Mouse (Mus musculus): ENCODE measurements around the gene Ptprcap. TPM values are rescaled to one million over a fixed set of nuclear protein-coding genes. Genes with fewer than 3 reads are reported as not detected.

Gene Ptprcap
- polyA plus RNA-seq, 1 experiment: 5.6 TPM

GRCm38 (mm10) chr19:4166678-4167476 is 13.5 kb downstream of the Ptprcap start:
- Histone ChIP-seq H3K4me1 (ENCODE audit: control insufficient read depth) (peaks cover 69% of the 10 kb centered on the region), H3K4me3 (replicated peaks) (no peak overlapping the region), H3K9me3 (ENCODE audit: control insufficient read depth, low read length) (no peaks in the 10 kb centered on the region; the same call in 1 of the 2 replicates), H3K36me3 (ENCODE audit: control insufficient read depth) (peaks cover 4% of the 10 kb centered on the region), H3K27me3 (ENCODE audit: control insufficient read depth) (peaks cover 6% of the 10 kb centered on the region)
- no peak for TF ChIP-seq TAL1 (IDR thresholded peaks at IDR 0.05; ENCODE audit: low read length)
- TF ChIP-seq GATA1 (IDR thresholded peaks at IDR 0.05; ENCODE audit: low read length): no peak

- Histone ChIP-seq H3K27me3 (ENCODE audit: control insufficient read depth) (peaks cover 6% of the 10 kb centered on the region), H3K36me3 (ENCODE audit: control insufficient read depth) (no peaks in the 10 kb centered on the region), H3K4me1 (ENCODE audit: control insufficient read depth) (peaks cover 53% of the 10 kb centered on the region), H3K9me3 (ENCODE audit: control insufficient read depth, low read length) (no peaks in the 10 kb centered on the region; the same call in 1 of the 2 replicates), H3K4me3 (replicated peaks) (peak overlapping the region; percentile 77)
- TF ChIP-seq GATA1 (IDR thresholded peaks at IDR 0.05; ENCODE audit: low read length) (no peak), TAL1 (IDR thresholded peaks at IDR 0.05; ENCODE audit: low read length) (no peak)
Observed at GRCm38 (mm10) chr19:4169378-4169784, 16.0 kb downstream of the Ptprcap start.

GRCm38 (mm10) chr19:4169810-4170209 is 16.4 kb downstream of the Ptprcap start:
- Histone ChIP-seq H3K9me3 (ENCODE audit: control insufficient read depth, low read length) (no peaks in the 10 kb centered on the region; the same call in 1 of the 2 replicates), H3K36me3 (ENCODE audit: control insufficient read depth) (no peaks in the 10 kb centered on the region), H3K4me1 (ENCODE audit: control insufficient read depth) (peaks cover 51% of the 10 kb centered on the region), H3K4me3 (replicated peaks) (peak overlapping the region; percentile 77), H3K27me3 (ENCODE audit: control insufficient read depth) (peaks cover 10% of the 10 kb centered on the region)
- no peak for TF ChIP-seq TAL1 (IDR thresholded peaks at IDR 0.05; ENCODE audit: low read length)
- TF ChIP-seq GATA1 (IDR thresholded peaks at IDR 0.05; ENCODE audit: low read length): no peak

GRCm38 (mm10) chr19:4170723-4171392 is 17.5 kb downstream of the Ptprcap start:
- no peak for TF ChIP-seq GATA1 (IDR thresholded peaks at IDR 0.05; ENCODE audit: low read length)
- no peak for TF ChIP-seq TAL1 (IDR thresholded peaks at IDR 0.05; ENCODE audit: low read length)
- H3K4me3 ChIP-seq (replicated peaks): no peak overlapping the region
- no peaks in the 10 kb centered on the region for H3K36me3 ChIP-seq (ENCODE audit: control insufficient read depth)
- peaks cover 55% of the 10 kb centered on the region for H3K4me1 ChIP-seq (ENCODE audit: control insufficient read depth)
- no peaks in the 10 kb centered on the region; the same call in 1 of the 2 replicates for H3K9me3 ChIP-seq (ENCODE audit: control insufficient read depth, low read length)
- peaks cover 19% of the 10 kb centered on the region for H3K27me3 ChIP-seq (ENCODE audit: control insufficient read depth)

- Histone ChIP-seq H3K36me3 (ENCODE audit: control insufficient read depth) (no peaks in the 10 kb centered on the region), H3K4me1 (ENCODE audit: control insufficient read depth) (peaks cover 52% of the 10 kb centered on the region), H3K9me3 (ENCODE audit: control insufficient read depth, low read length) (no peaks in the 10 kb centered on the region; the same call in 1 of the 2 replicates), H3K27me3 (ENCODE audit: control insufficient read depth) (peaks cover 23% of the 10 kb centered on the region), H3K4me3 (replicated peaks) (no peak overlapping the region)
- TF ChIP-seq TAL1 (IDR thresholded peaks at IDR 0.05; ENCODE audit: low read length) (no peak), GATA1 (IDR thresholded peaks at IDR 0.05; ENCODE audit: low read length) (no peak)
Observed at GRCm38 (mm10) chr19:4171393-4172290, 18.2 kb downstream of the Ptprcap start.

GRCm38 (mm10) chr19:4172925-4173324 is 19.5 kb downstream of the Ptprcap start:
- H3K4me3 ChIP-seq (replicated peaks): no peak overlapping the region
- TF ChIP-seq GATA1 (IDR thresholded peaks at IDR 0.05; ENCODE audit: low read length) (no peak), TAL1 (IDR thresholded peaks at IDR 0.05; ENCODE audit: low read length) (no peak)
- peaks cover 29% of the 10 kb centered on the region for H3K27me3 ChIP-seq (ENCODE audit: control insufficient read depth)
- peaks cover 44% of the 10 kb centered on the region for H3K4me1 ChIP-seq (ENCODE audit: control insufficient read depth)
- H3K9me3 ChIP-seq (ENCODE audit: control insufficient read depth, low read length): no peaks in the 10 kb centered on the region; the same call in 1 of the 2 replicates
- H3K36me3 ChIP-seq (ENCODE audit: control insufficient read depth): no peaks in the 10 kb centered on the region

- H3K4me3 ChIP-seq (replicated peaks): no peak within 1 kb of the TSS
- H3K9me3 ChIP-seq (ENCODE audit: control insufficient read depth, low read length): no peaks in the 10 kb centered on the region
- H3K36me3 ChIP-seq (ENCODE audit: control insufficient read depth): no peaks in the 10 kb centered on the region
- peaks cover 31% of the 10 kb centered on the region for H3K27me3 ChIP-seq (ENCODE audit: control insufficient read depth)
- no peak for TF ChIP-seq TAL1 (IDR thresholded peaks at IDR 0.05; ENCODE audit: low read length)
- TF ChIP-seq GATA1 (IDR thresholded peaks at IDR 0.05; ENCODE audit: low read length): no peak
- H3K4me1 ChIP-seq (ENCODE audit: control insufficient read depth): peaks cover 29% of the 10 kb centered on the region
Observed at GRCm38 (mm10) chr19:4175368-4175947, 22.1 kb downstream of the Ptprcap start, which contains the start of gene Carns1. Gene Carns1 (minus strand): TSS chr19:4175479.

GRCm38 (mm10) chr19:4180411-4180810 is 27.0 kb downstream of the Ptprcap start:
- no peaks in the 10 kb centered on the region for H3K36me3 ChIP-seq (ENCODE audit: control insufficient read depth)
- no peak overlapping the region for H3K4me3 ChIP-seq (replicated peaks)
- H3K27me3 ChIP-seq (ENCODE audit: control insufficient read depth): peaks cover 17% of the 10 kb centered on the region
- peaks cover 12% of the 10 kb centered on the region for H3K4me1 ChIP-seq (ENCODE audit: control insufficient read depth)
- H3K9me3 ChIP-seq (ENCODE audit: control insufficient read depth, low read length): no peaks in the 10 kb centered on the region
- TF ChIP-seq TAL1 (IDR thresholded peaks at IDR 0.05; ENCODE audit: low read length): no peak
- TF ChIP-seq GATA1 (IDR thresholded peaks at IDR 0.05; ENCODE audit: low read length): no peak

All from erythroblast, embryonic 14.5 days (primary cell).